Mouse (Mus musculus) lung, adult 18-20 months (tissue): ENCODE results near the gene Zfp13.

Experiments
- DNase-seq, 2 experiments: peaks; one replicate each; pipeline ENCODE4 v3.0.0; 2022; ENCODE audit warnings: mixed read lengths in 2 of 2

Zfp13 gene

GRCm38 (mm10) chr17:23592208-23592925 lies 6.9 kb downstream of the Zfp13 start:
- DNase-seq, result peak; percentile 95 to 97

- no peak for DNase-seq
Measured at GRCm38 (mm10) chr17:23587253-23587652, 12.0 kb downstream of the Zfp13 start.

- DNase-seq, result peak; percentile 23 to 41
Measured at GRCm38 (mm10) chr17:23585721-23586491, 13.4 kb downstream of the Zfp13 start.

- no peak for DNase-seq
Measured at GRCm38 (mm10) chr17:23584786-23585185, 14.5 kb downstream of the Zfp13 start.

GRCm38 (mm10) chr17:23575951-23576552 lies 23.2 kb downstream of the Zfp13 start:
- no peak for DNase-seq

GRCm38 (mm10) chr17:23574130-23574529 lies 25.2 kb downstream of the Zfp13 start:
- DNase-seq, result no peak

- DNase-seq, result no peak
Measured at GRCm38 (mm10) chr17:23572059-23572458, 27.2 kb downstream of the Zfp13 start.

- DNase-seq, result no peak
Measured at GRCm38 (mm10) chr17:23571084-23571483, 28.2 kb downstream of the Zfp13 start.

GRCm38 (mm10) chr17:23570017-23570416 lies 29.3 kb downstream of the Zfp13 start:
- DNase-seq, result peak; percentile 38 to 46

- DNase-seq, result no peak
Measured at GRCm38 (mm10) chr17:23568370-23568769, 30.9 kb downstream of the Zfp13 start.

GRCm38 (mm10) chr17:23566787-23567186 lies 32.5 kb downstream of the Zfp13 start:
- no peak for DNase-seq

GRCm38 (mm10) chr17:23564368-23564715 lies 34.9 kb downstream of the Zfp13 start:
- DNase-seq, result no peak

- peak; percentile 94 to 97 for DNase-seq
Measured at GRCm38 (mm10) chr17:23563595-23564367, 35.5 kb downstream of the Zfp13 start, which contains the start of gene Zfp213. Gene Zfp213 (minus strand): TSS chr17:23564238.

GRCm38 (mm10) chr17:23559767-23560166 lies 39.5 kb downstream of the Zfp13 start:
- DNase-seq, result peak; percentile 28 to 42

GRCm38 (mm10) chr17:23555243-23555916 lies 43.9 kb downstream of the Zfp13 start:
- DNase-seq, result no peak

- DNase-seq, result no peak
Measured at GRCm38 (mm10) chr17:23554321-23554720, 45.0 kb downstream of the Zfp13 start.

GRCm38 (mm10) chr17:23553634-23554120 lies 45.6 kb downstream of the Zfp13 start:
- no peak for DNase-seq

GRCm38 (mm10) chr17:23552896-23553633 lies 46.2 kb downstream of the Zfp13 start:
- no peak for DNase-seq

GRCm38 (mm10) chr17:23551963-23552362 lies 47.3 kb downstream of the Zfp13 start:
- no peak for DNase-seq

- no peak for DNase-seq
Measured at GRCm38 (mm10) chr17:23551416-23551815, 47.9 kb downstream of the Zfp13 start.

- no peak for DNase-seq
Measured at GRCm38 (mm10) chr17:23550856-23551255, 48.4 kb downstream of the Zfp13 start.
